Mouse (Mus musculus) intestine, postnatal 0 days (tissue): ENCODE measurements around the gene Ccdc34. TPM values are rescaled to one million over a fixed set of nuclear protein-coding genes. Genes with fewer than 3 reads are reported as not detected.

ENCODE experiments used
- ATAC-seq: fragments of 200-750 bp; cut with Nextera tagmentation; 2 replicates; pipeline ENCODE4 v1.8.0; 2017; ENCODE audit warnings: mild to moderate bottlenecking, moderate TSS enrichment, moderate library complexity
- H3K27ac ChIP-seq: fragments of 300-500 bp; sonication (generic); 2 replicates; pipeline ENCODE4 v1.5.1; 2014; ENCODE audit warnings: mild to moderate bottlenecking, low read depth, low read length, moderate library complexity
- H3K27me3 ChIP-seq: fragments of 300-500 bp; sonication (generic); replicated peaks from 2 replicates; pipeline ENCODE4 v1.6.1; 2014; ENCODE audit warnings: low read length, mixed read lengths; ENCODE audit not compliant: control insufficient read depth, insufficient read depth
- H3K36me3 ChIP-seq: fragments of 300-500 bp; sonication (generic); 2 replicates; pipeline ENCODE4 v1.6.1; 2014; ENCODE audit warnings: mild to moderate bottlenecking, moderate library complexity; ENCODE audit not compliant: control insufficient read depth, insufficient read depth
- H3K4me1 ChIP-seq: fragments of 300-500 bp; sonication (generic); replicated peaks from 2 replicates; pipeline ENCODE4 v1.6.1; 2014; ENCODE audit warnings: antibody characterized with exemption, low read length, mixed read lengths; ENCODE audit not compliant: control insufficient read depth, insufficient read depth
- H3K4me2 ChIP-seq: fragments of 300-500 bp; sonication (generic); replicated peaks from 2 replicates; pipeline ENCODE4 v1.6.1; 2014; ENCODE audit warnings: low read depth, mild to moderate bottlenecking, moderate library complexity
- H3K4me3 ChIP-seq: fragments of 300-500 bp; sonication (generic); 2 replicates; pipeline ENCODE4 v1.5.1; 2014; ENCODE audit warnings: low read depth, low read length
- H3K9ac ChIP-seq: fragments of 300-500 bp; sonication (generic); 2 replicates; pipeline ENCODE4 v1.6.1; 2014; ENCODE audit warnings: mild to moderate bottlenecking, low read depth, low read length
- H3K9me3 ChIP-seq: fragments of 300-500 bp; sonication (generic); 2 replicates; pipeline ENCODE4 v1.6.1; 2016; ENCODE audit warnings: mixed run types; ENCODE audit not compliant: control insufficient read depth
- CTCF ChIP-seq: sonication (generic); IDR thresholded peaks from 2 replicates; pipeline ENCODE4 v1.5.1; 2016; ENCODE audit warnings: low read depth, mild to moderate bottlenecking, control low read depth, antibody characterized with exemption, moderate library complexity
- WGBS: fragments of 180-500 bp; shearing (Covaris S2); extraction: QIAGEN DNeasy Blood & Tissue Kit; methylation state at CpG from one replicate; pipeline ENCODE4 v1.1.7; 2014; 5-methylcytosine and 5-hydroxymethylcytosine counted together
- polyA plus RNA-seq: library from polyadenylated mRNA; unstranded; fragments of >200 nt; fragmentation: Nextera tagmentation; extraction: Ambion mirVana; gene quantifications from 2 replicates; pipeline ENCODE4 v1.2.1, GENCODE M21; 2015

The Ccdc34 gene
- polyA plus RNA-seq, 1 experiment from 2014 or later: 25.3 TPM

- no peak for ATAC-seq
- Histone ChIP-seq H3K9me3 (no peaks in the 10 kb centered on the region), H3K36me3 (peaks cover 14% of the 10 kb centered on the region), H3K4me3 (no peak overlapping the region), H3K27me3 (no peaks in the 10 kb centered on the region), H3K4me2 (peak overlapping the region; percentile 27; the same call in 1 of the 2 replicates), H3K4me1 (no peaks in the 10 kb centered on the region), H3K9ac (no peak overlapping the region), H3K27ac (no peak overlapping the region)
- WGBS: 33% methylated on average over 4 of the region's 4 CpGs
- no peak for TF ChIP-seq CTCF
Observed at GRCm38 (mm10) chr2:110036265-110036664, 18.6 kb downstream of the Ccdc34 start.

- no peak overlapping the region for H3K27ac ChIP-seq
- H3K27me3 ChIP-seq: no peaks in the 10 kb centered on the region
- no peak overlapping the region for H3K4me3 ChIP-seq
- no peak overlapping the region for H3K9ac ChIP-seq
- H3K4me2 ChIP-seq: 0 out of 2 replicates have a peak overlapping the region, but pooled peaks have one; percentile 27
- 57% methylated on average over 4 of the region's 4 CpGs for WGBS
- H3K4me1 ChIP-seq: no peaks in the 10 kb centered on the region
- ATAC-seq: no peak
- H3K36me3 ChIP-seq: peaks cover 17% of the 10 kb centered on the region
- no peaks in the 10 kb centered on the region for H3K9me3 ChIP-seq
- TF ChIP-seq CTCF: no peak
Observed at GRCm38 (mm10) chr2:110036665-110037064, 19.0 kb downstream of the Ccdc34 start.

GRCm38 (mm10) chr2:110037221-110037620 is 19.6 kb downstream of the Ccdc34 start:
- Histone ChIP-seq H3K4me1 (no peaks in the 10 kb centered on the region), H3K9ac (no peak overlapping the region), H3K36me3 (peaks cover 18% of the 10 kb centered on the region), H3K27me3 (no peaks in the 10 kb centered on the region), H3K4me2 (no peak overlapping the region), H3K9me3 (no peaks in the 10 kb centered on the region), H3K27ac (no peak overlapping the region), H3K4me3 (no peak overlapping the region)
- no peak for ATAC-seq
- no peak for TF ChIP-seq CTCF
- 69% methylated on average over 2 of the region's 2 CpGs for WGBS

GRCm38 (mm10) chr2:110038341-110038740 is 20.7 kb downstream of the Ccdc34 start:
- Histone ChIP-seq H3K36me3 (peaks cover 14% of the 10 kb centered on the region), H3K4me3 (no peak overlapping the region), H3K9ac (no peak overlapping the region), H3K9me3 (no peaks in the 10 kb centered on the region), H3K4me1 (no peaks in the 10 kb centered on the region), H3K27ac (no peak overlapping the region), H3K27me3 (no peaks in the 10 kb centered on the region), H3K4me2 (no peak overlapping the region)
- ATAC-seq: no peak
- whole genome bisulfite sequencing: 87% methylated on average over 5 of the region's 5 CpGs
- TF ChIP-seq CTCF: no peak

- TF ChIP-seq CTCF: no peak
- Histone ChIP-seq H3K4me1 (no peaks in the 10 kb centered on the region), H3K36me3 (0 out of 2 replicates have a peak, but pooled peaks cover 4% of the 10 kb centered on the region), H3K4me3 (no peak overlapping the region), H3K27me3 (no peaks in the 10 kb centered on the region), H3K4me2 (no peak overlapping the region), H3K9ac (no peak overlapping the region), H3K27ac (no peak overlapping the region), H3K9me3 (no peaks in the 10 kb centered on the region)
- ATAC-seq: no peak
- WGBS: 55% methylated on average over 5 of the region's 5 CpGs
Observed at GRCm38 (mm10) chr2:110042861-110043760, 25.5 kb downstream of the Ccdc34 start.

- TF ChIP-seq CTCF: no peak
- Histone ChIP-seq H3K4me1 (no peaks in the 10 kb centered on the region), H3K36me3 (no peaks in the 10 kb centered on the region), H3K4me2 (no peak overlapping the region), H3K9ac (no peak overlapping the region), H3K4me3 (no peak overlapping the region), H3K9me3 (no peaks in the 10 kb centered on the region), H3K27ac (no peak overlapping the region), H3K27me3 (no peaks in the 10 kb centered on the region)
- 76% methylated on average over 4 of the region's 4 CpGs for WGBS
- ATAC-seq: no peak
Observed at GRCm38 (mm10) chr2:110058424-110058823, 40.8 kb downstream of the Ccdc34 start.
